Mouse (Mus musculus): Measurements from ENCODE around the gene Rnaseh1.

- TF ChIP-seq GATA1 (IDR thresholded peaks at IDR 0.05; ENCODE audit: borderline replicate concordance, low read length) (no peak), CTCF (IDR thresholded peaks at IDR 0.05; ENCODE audit: low read depth, low read length) (no peak), TAL1 (conservative IDR thresholded peaks at IDR 0.05; ENCODE audit: low read depth, low read length) (no peak)
These were observed 47.1 kb upstream of the Rnaseh1 start for GRCm38 (mm10) chr12:28602259-28602658.

Measured in G1E (cell line).